Mouse (Mus musculus) CD4-positive, CD25-positive, alpha-beta regulatory T cell, adult 4 months (primary cell): ENCODE measurements around the gene Cyp2c65. TPM values are rescaled to one million over a fixed set of nuclear protein-coding genes. Genes with fewer than 3 reads are reported as not detected.
"Not testable (repeated sequence)": the region's sequence is repeated elsewhere in the genome, so short reads cannot be mapped to it uniquely, and the experiment has no call there.

ENCODE experiments used
- ATAC-seq: one replicate; pipeline ENCODE4 v1.8.0; 2017
- polyA plus RNA-seq, 2 experiments: library from polyadenylated mRNA; unstranded; fragments of 100-300 nt; shearing (Covaris generic); gene quantifications; one replicate each; pipeline ENCODE4 v1.2.1; 2017

Gene Cyp2c65
- polyA plus RNA-seq, result not detected

DNA sequence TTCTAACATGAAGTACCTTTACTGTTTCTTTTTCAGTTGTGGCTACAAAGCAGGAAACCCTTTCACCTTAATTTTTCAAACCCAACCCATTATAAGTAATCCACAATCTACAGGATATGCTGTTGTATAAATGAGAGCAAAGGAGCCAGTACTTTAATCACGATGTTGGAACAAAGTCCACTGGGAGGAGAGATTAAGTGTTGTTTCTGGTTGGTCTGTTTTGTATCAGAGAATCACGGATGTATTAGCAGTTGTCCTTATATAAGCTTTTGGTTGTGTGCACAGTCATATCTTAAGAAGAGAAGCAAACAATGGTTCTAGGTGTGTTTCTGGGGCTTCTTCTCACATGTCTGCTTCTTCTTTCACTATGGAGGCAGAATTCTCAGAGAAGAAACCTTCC lies at the start of gene Cyp2c65:
Cyp2c65 (plus strand) TSS at position 297 of the 400 bp plus-strand sequence.
- no peak for ATAC-seq

DNA sequence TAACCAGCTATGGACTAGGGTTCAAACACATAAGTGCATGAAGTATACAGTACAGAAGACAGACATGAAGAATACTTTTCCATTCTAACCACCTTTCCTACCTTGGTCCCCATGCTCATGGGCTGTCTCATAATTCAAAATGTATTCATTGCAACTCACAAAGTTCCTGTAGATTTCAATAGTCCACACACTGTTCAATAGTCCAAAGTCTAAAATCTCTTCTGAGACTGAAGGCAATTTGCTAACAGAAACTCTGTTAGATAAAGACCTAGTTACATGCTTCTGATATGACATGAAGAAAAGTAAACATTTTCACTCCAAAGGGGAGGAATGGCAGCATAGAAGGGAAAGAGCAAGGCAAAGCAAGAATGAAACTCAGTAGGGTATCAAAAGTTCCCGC lies 2.9 kb upstream of the Cyp2c65 start:
- ATAC-seq, result no peak

DNA sequence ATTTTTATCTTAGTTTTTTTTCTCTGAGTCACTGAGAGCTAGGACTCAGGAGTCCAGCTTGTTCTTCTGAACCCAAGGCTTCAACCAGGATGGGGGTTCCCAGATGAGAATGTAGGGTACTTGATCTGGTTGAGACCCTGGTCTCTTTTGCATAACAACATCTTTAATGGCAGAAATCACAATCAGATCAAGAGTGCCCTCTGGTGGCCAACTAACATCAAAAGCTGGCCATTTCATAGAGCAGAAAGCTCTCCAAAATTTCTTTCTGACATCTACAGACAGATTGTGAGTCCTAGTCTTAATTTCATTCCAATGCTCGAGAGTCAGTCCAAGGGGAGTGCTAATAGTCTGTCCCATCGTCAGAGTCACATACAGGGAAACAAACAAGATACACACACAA lies 38.0 kb downstream of the Cyp2c65 start:
- not testable (repeated sequence) for ATAC-seq

DNA sequence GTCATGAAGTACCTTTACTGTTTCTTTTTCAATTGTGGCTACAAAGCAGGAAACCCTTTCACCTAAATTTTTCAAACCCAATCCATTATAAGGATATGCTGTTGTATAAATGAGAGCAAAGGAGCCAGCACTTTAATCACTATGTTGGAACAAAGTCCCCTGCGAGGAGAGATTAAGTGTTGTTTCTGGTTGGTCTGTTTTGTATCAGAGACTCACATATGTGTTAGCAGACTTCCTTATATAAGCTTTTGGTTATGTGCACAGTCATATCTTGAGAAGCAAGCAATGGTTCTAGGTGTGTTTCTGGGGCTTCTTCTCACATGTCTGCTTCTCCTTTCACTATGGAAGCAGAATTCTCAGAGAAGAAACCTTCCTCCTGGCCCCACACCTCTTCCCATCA lies 52.8 kb downstream of the Cyp2c65 start, which contains the start of gene Cyp2c66:
Cyp2c66 (plus strand) TSS at position 255 of the 400 bp plus-strand sequence.
- no peak for ATAC-seq

Other genes with a start within 250 kb of the Cyp2c65 start
- 10 to 100 TPM in 1 of 2 experiments, 1 to 10 TPM in 1; 7.9 to 10.0 TPM for gene Noc3l, start 241.8 kb upstream of the Cyp2c65 start, polyA plus RNA-seq
- gene Tbc1d12, start 224.4 kb upstream of the Cyp2c65 start, polyA plus RNA-seq, result 1 to 10 TPM in 1 of 2 experiments, under 1 TPM in 1; 0.62 to 1.2 TPM
- 10 to 100 TPM; 17.6 to 18.3 TPM for gene Hells, start 130.1 kb upstream of the Cyp2c65 start, polyA plus RNA-seq
- gene Cyp2c55, start 54.0 kb upstream of the Cyp2c65 start, polyA plus RNA-seq, result not detected
- not detected for gene Cyp2c66, start 52.9 kb downstream of the Cyp2c65 start, polyA plus RNA-seq
- gene Cyp2c29, start 208.4 kb downstream of the Cyp2c65 start, polyA plus RNA-seq, result not detected